Mouse (Mus musculus): ENCODE data around the gene Ppat. TPM values are rescaled to one million over a fixed set of nuclear protein-coding genes. Genes with fewer than 3 reads are reported as not detected.

The Ppat gene
- polyA plus RNA-seq, 1 experiment from 2014 or later, result 15.5 TPM

DNA sequence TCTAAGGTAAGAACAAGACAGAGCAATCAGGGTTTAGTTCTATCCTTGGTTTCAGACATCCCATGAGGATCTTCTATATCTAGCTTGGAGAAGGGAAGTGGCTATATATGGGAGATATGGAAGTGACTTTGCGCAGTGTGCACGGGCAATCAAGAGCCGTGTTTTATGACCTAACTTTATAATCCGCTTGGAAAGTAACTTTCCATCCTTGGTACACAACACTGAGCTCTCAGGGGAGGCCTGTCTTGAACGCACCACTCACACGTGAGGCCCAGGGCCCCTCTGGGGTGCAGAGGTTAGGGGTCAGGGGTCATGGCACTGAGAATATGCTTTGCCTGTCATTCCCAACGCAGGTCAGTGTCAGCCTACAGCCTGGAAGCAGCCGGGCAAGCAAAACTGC lies 84.6 kb downstream of the Ppat start:
- WGBS, result 93% methylated on average over 8 of the region's 8 CpGs
- peaks cover 25% of the 10 kb centered on the region for H3K36me3 ChIP-seq (ENCODE audit: control insufficient read depth, insufficient read depth)
- no peak overlapping the region for H3K9ac ChIP-seq (replicated peaks; ENCODE audit: low read depth, low read length)
- H3K4me3 ChIP-seq (replicated peaks; ENCODE audit: low read length), result no peak overlapping the region
- H3K27me3 ChIP-seq (replicated peaks; ENCODE audit: control insufficient read depth, insufficient read depth, low read length), result no peaks in the 10 kb centered on the region
- H3K9me3 ChIP-seq (ENCODE audit: control insufficient read depth, low read length), result no peaks in the 10 kb centered on the region
- H3K4me1 ChIP-seq (replicated peaks; ENCODE audit: control insufficient read depth, insufficient read depth, low read length), result no peaks in the 10 kb centered on the region
- H3K4me2 ChIP-seq (ENCODE audit: low read length), result no peak overlapping the region
- H3K27ac ChIP-seq (ENCODE audit: low read length), result no peak overlapping the region
- ATAC-seq, result no peak

Other genes with a start within 250 kb of the Ppat start
- gene Aasdh, start 46.1 kb downstream of the Ppat start, polyA plus RNA-seq (2015; fragmentation: Nextera tagmentation; extraction: Ambion mirVana), result 25.7 and 28.1 TPM in 2 replicates
- gene Paics, start 271 bp downstream of the Ppat start, polyA plus RNA-seq (2015; fragmentation: Nextera tagmentation; extraction: Ambion mirVana), result 213 and 233 TPM in 2 replicates
- 87.7 and 90.1 TPM in 2 replicates for gene Srp72, start 23.1 kb upstream of the Ppat start, polyA plus RNA-seq (2015; fragmentation: Nextera tagmentation; extraction: Ambion mirVana)
- gene Arl9, start 52.5 kb upstream of the Ppat start, polyA plus RNA-seq (2015; fragmentation: Nextera tagmentation; extraction: Ambion mirVana), result not detected in 2 replicates
- 0.25 and 0.80 TPM in 2 replicates for gene Thegl, start 64.4 kb upstream of the Ppat start, polyA plus RNA-seq (2015; fragmentation: Nextera tagmentation; extraction: Ambion mirVana)
- 1.2 and 1.6 TPM in 2 replicates for gene Hopx, start 163.5 kb upstream of the Ppat start, polyA plus RNA-seq (2015; fragmentation: Nextera tagmentation; extraction: Ambion mirVana)

Data from forebrain, embryonic 16.5 days (tissue).